Mouse (Mus musculus): ENCODE measurements around the gene Sap18.

DNA sequence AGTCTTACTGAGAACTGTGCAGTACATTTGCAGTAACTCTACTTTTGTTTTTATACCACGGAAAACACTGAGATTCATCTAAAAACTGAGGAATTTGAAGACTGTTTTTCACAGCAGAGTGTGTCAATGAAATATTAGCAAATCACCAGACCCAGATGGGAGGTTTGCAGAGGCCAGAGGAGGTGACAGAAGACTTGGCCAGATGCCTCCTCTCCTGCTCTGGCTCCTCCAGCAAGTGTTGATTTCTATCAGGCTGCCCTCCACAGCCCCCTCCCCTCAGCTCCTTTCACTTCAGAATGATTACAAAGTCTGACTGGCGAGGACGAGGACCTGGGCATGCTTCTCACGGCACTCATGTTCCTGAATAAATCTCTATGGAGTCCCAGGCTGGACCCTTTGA lies 10.6 kb upstream of the Sap18 start:
- TF ChIP-seq CTCF (conservative IDR thresholded peaks at IDR 0.05; ENCODE audit: low read length) (no peak), NANOG (IDR thresholded peaks at IDR 0.05; ENCODE audit: borderline replicate concordance, low read length) (no peak)
